Mouse (Mus musculus): ENCODE measurements around the gene Rfc1.
A peak's percentile ranks its signal among the peaks of the same experiment; 100 is the strongest.
"Not testable (repeated sequence)": the region's sequence is repeated elsewhere in the genome, so short reads cannot be mapped to it uniquely, and the experiment has no call there.

Gene Rfc1

DNA sequence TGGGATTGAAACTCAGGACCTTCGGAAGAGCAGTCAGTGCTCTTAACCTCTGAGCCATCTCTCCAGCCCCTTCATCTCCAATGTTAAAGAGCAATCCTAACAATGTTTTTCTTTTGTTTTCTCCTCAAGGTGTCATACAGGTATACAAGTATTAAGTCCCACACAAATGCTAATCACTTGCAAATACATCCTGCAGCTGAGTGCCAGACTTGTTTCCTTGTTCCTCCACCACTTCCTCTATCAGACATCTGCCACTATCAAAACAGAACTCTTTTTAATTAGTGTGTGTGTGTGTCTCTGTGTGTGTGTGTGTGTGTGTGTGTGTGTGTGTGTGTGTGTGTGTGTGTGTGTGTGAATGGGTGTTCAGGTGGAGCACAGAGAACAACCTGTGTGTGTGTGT, 35.8 kb downstream of the Rfc1 start:
- DNase-seq (ENCODE audit: extremely low read depth, low read depth): peak; percentile 43

DNA sequence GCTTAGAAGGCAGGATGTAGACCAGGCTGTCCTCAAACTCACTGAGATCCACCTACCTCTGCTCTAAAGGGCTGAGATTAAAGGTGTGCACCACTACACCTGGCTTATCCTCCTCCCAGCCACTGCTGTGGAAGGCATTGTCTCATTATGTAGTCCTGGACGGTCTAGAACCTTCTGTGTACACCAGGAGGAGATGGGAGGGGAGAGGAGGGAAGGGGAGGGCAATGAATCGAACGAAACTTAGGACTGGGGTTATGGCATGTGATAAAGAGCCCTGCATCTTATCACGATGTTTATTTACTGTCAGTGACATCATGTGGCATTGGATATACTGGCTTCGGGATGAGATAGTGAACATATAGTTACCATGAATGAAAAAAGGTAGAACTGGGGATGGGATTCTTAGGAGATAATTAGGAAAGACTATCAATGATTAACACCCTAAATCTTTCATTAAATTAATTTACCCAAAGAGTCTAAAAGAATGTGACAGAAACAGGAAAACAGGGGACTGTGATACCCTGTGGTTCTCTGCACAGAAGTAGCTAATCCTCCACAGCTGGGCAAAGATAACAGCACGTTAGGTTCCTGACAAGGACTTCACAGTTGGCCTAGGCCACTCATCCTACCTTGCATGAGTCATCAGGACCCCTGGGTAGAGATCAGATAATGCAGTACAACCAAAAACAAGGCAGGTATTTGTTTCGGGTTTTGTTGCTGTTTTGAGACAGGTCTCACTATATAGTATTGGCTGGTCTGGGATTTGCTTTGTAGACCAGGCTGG, 37.1 kb downstream of the Rfc1 start:
- DNase-seq (ENCODE audit: extremely low read depth, low read depth): peak; percentile 51

GRCm38 (mm10) chr5:65294270-65294669, 41.2 kb downstream of the Rfc1 start:
- no peak for DNase-seq (ENCODE audit: extremely low read depth, low read depth)

GRCm38 (mm10) chr5:65293627-65294026, 41.8 kb downstream of the Rfc1 start:
- DNase-seq (ENCODE audit: extremely low read depth, low read depth): no peak

DNA sequence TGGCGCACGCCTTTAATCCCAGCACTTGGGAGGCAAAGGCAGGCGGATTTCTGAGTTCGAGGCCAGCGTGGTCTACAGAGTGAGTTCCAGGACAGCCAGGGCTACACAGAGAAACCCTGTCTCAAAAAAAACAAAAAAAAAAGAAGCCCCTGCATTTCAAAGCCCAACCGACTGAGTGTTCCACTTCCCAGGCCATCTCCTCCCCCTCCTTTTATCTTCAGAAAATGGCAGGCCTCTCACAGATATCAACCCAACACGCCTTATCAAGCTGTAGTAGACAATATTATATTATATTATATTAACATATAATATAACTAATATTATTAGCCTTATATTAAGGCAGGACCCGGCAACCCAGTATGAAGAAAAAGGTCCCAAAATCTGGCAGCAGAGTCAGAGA, 46.5 kb downstream of the Rfc1 start:
- DNase-seq (ENCODE audit: extremely low read depth, low read depth): not testable (repeated sequence)

GRCm38 (mm10) chr5:65287751-65288701, 47.4 kb downstream of the Rfc1 start:
- DNase-seq (ENCODE audit: extremely low read depth, low read depth): no peak

DNA sequence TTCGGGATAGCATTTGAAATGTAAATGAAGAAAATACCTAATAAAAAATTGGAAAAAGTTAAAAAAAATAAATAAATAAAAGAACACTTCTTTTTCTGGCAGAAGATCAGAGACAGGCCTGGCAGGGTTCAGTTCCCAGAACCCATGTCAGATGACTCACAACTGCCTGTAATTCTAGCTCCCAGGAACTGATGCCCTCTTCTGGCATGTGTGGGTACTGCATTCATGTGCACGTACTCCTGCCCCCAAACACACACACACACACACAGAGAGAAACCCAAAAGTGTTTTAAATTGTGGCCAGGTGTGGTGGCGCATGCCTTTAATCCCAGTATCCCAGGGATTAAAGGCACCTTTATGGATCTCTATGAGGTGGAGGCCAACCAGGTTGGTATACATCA, 51.3 kb downstream of the Rfc1 start:
- DNase-seq (ENCODE audit: extremely low read depth, low read depth): peak; percentile 26

DNA sequence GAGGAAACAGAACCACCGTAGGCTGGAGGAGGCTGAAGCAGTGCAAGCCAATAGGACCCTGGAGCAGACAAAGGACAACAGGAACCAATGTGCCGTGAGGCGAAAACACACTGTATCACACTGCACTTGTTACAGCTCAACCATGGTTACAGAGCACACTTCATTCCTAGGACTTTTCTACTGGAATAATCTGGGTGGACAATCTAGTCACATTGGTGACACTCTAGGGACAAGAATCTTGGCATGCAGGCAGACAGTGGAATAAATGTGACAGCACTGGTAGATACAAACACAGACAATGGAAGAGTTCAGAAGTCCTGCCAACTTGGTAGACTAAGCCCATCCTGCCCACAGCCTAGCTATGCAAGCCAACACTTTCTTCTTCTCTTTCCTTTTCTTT, 54.3 kb downstream of the Rfc1 start:
- no peak for DNase-seq (ENCODE audit: extremely low read depth, low read depth)

GRCm38 (mm10) chr5:65279133-65279651, 56.3 kb downstream of the Rfc1 start:
- no peak for DNase-seq (ENCODE audit: extremely low read depth, low read depth)

GRCm38 (mm10) chr5:65273966-65274365, 61.5 kb downstream of the Rfc1 start:
- no peak for DNase-seq (ENCODE audit: extremely low read depth, low read depth)

DNA sequence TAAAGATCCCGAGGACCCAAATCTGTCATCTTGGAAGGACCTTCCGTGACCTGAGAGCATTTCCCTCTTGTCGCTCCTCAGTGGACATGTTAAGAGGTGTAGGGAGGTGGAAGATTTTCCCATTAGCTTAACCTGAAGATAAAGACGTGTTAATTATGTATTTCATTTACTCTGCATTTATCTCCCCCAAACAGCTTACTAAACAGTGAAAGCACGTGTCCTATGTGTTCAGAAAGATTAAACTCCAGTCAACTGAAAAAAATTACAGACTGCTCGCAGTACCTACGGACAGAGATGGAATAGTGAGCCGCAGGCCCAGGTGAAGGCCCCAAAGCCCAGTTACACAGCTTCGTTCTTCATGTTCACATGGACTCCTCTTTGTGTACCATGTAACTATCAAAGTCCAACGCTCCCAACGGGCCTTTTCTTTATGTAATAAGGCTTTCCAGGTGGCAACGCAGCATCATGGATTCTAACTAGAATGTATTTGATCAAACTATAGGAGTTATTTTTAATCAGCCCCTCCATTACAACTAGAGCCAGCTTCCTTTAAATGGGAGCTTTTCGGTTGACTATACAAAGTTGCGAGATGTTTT, 77.5 kb downstream of the Rfc1 start:
- no peak for DNase-seq (ENCODE audit: extremely low read depth, low read depth)

- DNase-seq (ENCODE audit: extremely low read depth, low read depth): no peak
Observed at GRCm38 (mm10) chr5:65250185-65250855, 85.2 kb downstream of the Rfc1 start.

- no peak for DNase-seq (ENCODE audit: extremely low read depth, low read depth)
Observed at GRCm38 (mm10) chr5:65247296-65247695, 88.2 kb downstream of the Rfc1 start.

DNA sequence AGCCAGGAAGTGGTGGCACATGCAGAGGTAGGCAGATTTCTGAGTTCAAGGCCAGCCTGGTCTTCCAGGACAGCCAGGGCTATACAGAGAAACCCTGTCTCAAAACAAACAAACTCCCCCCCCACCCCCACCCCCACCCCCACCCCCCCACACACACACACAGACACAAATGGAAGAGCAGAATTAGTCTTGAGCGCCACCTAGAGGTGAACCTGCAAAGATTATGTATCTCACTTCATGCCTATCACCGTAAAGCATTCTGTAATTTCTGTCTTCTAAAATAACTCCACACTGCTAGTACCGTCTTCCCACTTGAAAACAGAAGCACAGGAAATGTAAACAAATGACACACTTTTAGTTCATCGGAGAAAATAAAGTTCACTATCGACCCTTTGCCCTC, 92.7 kb downstream of the Rfc1 start:
- peak; percentile 20 for DNase-seq (ENCODE audit: extremely low read depth, low read depth)

DNA sequence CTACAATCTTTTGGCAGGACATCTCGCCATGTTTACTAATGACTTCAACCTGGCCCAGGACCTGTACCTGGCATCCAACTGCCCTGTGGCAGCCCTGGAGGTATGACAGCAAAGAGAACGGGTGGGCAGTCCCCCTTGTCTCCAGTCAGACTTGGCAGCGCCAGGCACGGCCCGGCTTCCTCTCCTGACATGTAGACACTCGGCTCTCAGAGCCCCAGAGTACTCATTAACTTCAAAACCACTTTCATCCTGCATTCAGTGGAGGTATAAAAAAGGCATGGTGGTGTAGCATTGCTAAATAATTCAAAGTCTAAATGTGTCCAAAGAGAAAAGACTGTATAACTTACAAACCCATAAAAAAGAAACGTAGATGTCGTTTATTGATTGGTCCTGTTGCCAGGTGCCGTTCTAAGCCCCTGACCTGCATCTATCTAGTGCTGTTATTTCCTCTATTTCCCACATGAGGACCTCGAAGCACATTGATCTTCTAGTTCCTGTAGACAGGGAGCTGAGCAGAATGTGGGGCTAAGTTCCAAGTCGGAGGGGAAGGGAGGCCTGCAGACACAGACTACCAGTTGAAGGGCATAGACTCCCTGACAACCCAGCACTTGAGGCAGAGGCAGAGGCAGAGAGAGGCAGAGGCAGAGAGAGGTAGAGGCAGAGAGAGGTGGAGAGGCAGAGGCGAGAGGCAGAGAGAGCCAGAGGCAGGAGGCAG, 104.0 kb downstream of the Rfc1 start:
- no peak for DNase-seq (ENCODE audit: extremely low read depth, low read depth)

DNA sequence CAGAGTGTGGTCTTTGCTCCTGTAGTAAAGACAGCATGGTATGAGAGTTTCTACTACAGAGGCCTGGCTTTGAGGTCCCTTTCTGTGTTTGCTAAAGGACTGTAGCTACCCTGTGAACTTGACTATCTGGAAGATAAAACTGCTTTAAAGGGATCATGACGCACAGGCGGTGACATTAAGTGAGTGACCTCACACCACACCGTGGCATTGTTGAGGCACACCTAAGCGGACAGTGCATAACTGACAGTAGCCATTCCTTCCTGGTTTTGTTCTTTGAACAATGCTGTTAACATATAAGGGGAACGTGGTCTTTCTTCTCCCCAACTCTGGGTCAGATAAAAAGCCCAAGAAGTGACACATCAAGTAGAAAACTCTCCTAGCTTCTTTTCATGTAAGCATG, 111.4 kb downstream of the Rfc1 start:
- DNase-seq (ENCODE audit: extremely low read depth, low read depth): no peak

DNA sequence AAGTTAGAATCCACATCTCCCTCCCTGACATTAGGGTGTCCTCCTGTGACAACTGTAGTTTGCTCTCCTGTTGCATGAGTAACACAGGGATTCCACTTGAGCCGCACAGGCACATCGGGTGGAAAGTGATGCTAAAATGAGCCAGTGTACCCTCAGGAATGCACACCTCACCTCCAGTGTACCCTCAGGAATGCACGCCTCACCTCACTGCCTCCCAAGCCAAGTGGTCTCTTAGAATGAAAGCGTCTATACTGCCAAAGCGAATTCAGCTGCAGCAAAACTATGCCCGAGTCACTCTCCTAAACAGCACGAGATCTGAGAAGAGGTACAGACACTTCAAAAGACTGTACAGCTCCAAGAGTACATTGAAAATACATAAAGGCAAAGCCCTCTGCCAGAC, 114.4 kb downstream of the Rfc1 start:
- DNase-seq (ENCODE audit: extremely low read depth, low read depth): no peak

- no peak for DNase-seq (ENCODE audit: extremely low read depth, low read depth)
Observed at GRCm38 (mm10) chr5:65217305-65218269, 117.9 kb downstream of the Rfc1 start.

DNA sequence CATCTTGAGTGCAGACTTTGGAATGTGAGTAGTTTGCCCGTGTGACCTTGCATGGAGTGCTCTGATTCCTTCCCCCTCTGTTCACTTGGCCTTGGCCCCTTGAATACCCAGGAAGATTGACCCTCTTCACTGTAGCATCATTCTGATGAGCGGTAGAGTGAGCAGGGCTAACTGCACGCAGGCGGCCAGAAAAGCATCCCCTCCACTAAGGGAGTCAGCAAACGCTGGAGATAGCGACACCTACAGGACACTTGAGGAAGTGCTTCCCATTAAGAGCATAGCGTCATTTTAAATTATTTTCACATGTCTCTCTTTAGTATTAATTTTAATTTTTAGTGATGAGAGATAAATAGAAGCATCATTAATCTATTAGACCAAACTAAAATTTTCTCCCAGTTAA, 122.1 kb downstream of the Rfc1 start:
- peak; percentile 26 for DNase-seq (ENCODE audit: extremely low read depth, low read depth)
